Mouse (Mus musculus) E14TG2a.4 (cell line): ENCODE measurements around the gene Gm10337.

ENCODE experiments used
- H3K27me3 ChIP-seq: 2 replicates; pipeline ENCODE4 v1.6.1; 2014; ENCODE audit warnings: low read length, control low read depth; ENCODE audit not compliant: insufficient read depth
- H3K36me3 ChIP-seq: 2 replicates; pipeline ENCODE4 v1.6.1; 2014; ENCODE audit warnings: low read length, control low read depth; ENCODE audit not compliant: insufficient read depth
- H3K4me1 ChIP-seq: replicated peaks from 2 replicates; pipeline ENCODE4 v1.6.1; 2014; ENCODE audit warnings: low read depth, low read length, control low read depth
- H3K4me3 ChIP-seq: replicated peaks from 2 replicates; pipeline ENCODE4 v1.5.1; 2014; ENCODE audit warnings: mild to moderate bottlenecking, low read length
- H3K9me3 ChIP-seq: 2 replicates; pipeline ENCODE4 v1.6.1; 2014; ENCODE audit warnings: low read length, control low read depth
- CTCF ChIP-seq: conservative IDR thresholded peaks from 2 replicates; pipeline ENCODE4 v1.5.1; 2014; ENCODE audit warnings: low read length
- NANOG ChIP-seq: IDR thresholded peaks from 2 replicates; pipeline ENCODE4 v1.6.1; 2014; ENCODE audit warnings: borderline replicate concordance, low read length, mixed read lengths
- POU5F1 ChIP-seq: IDR thresholded peaks from 2 replicates; pipeline ENCODE4 v1.6.1; 2014; ENCODE audit warnings: low read length, borderline replicate concordance

Gene Gm10337

DNA sequence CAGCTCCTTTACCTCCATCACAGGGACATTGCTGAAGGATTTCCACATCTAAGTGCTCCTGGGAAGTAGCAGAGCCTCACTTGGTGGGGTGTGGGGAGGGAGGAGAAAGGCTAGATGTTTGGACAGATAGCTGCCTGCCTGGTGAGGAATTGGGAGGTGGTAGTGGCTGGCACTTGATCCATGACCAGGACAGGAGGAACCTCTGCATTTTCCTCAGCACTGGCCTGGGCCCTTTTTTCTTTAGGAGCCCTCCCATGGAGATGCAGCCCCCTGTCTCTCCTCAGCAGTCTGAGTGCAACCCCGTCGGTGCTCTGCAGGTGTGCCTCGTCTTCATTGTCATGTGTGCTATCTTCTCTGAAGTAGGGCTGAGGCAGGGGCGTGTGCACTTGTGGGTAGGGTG, 18.0 kb downstream of the Gm10337 start:
- Histone ChIP-seq H3K36me3 (peaks cover 65% of the 10 kb centered on the region), H3K27me3 (no peaks in the 10 kb centered on the region), H3K4me3 (no peak overlapping the region), H3K9me3 (no peaks in the 10 kb centered on the region), H3K4me1 (peaks cover 52% of the 10 kb centered on the region)
- TF ChIP-seq NANOG (no peak), POU5F1 (no peak)

DNA sequence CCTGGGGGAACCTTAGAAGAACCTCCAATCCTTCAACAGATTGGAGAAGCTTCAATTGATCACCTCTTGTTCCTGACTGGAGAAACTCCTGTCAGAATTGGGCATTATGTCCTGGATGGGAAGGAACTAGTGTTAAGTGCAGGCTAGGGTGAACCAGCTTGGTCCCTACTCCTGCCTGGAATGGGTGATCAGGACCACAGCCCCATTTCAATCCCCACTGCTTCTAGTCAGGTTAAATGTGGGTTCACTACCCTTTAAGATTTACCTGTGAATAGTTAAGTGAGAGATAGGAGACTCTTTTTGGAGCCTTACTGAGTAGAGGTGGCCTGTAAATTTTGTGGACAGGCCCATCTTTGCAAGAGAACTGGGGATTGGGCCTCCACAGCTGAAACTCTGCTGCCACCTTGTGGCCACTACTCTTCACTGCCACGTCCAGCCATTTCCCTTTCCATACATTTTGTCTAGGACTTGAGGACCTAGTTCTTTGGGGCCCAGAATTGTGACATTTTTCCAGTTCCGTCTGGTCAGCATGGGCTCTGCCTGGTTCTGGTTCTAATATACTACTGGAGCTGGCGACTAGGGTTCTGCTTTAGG, 21.5 kb downstream of the Gm10337 start, which contains the start of gene Npff:
Gene Npff, minus strand, starts transcription at position 51 of the 594 bp plus-strand sequence.
- no peak within 1 kb of the TSS for H3K4me3 ChIP-seq
- peaks cover 86% of the 10 kb centered on the region for H3K36me3 ChIP-seq
- H3K27me3 ChIP-seq = no peaks in the 10 kb centered on the region
- no peaks in the 10 kb centered on the region for H3K9me3 ChIP-seq
- peaks cover 35% of the 10 kb centered on the region for H3K4me1 ChIP-seq
- TF ChIP-seq NANOG = no peak
- peak; percentile 96 for TF ChIP-seq CTCF
- TF ChIP-seq POU5F1 = no peak

DNA sequence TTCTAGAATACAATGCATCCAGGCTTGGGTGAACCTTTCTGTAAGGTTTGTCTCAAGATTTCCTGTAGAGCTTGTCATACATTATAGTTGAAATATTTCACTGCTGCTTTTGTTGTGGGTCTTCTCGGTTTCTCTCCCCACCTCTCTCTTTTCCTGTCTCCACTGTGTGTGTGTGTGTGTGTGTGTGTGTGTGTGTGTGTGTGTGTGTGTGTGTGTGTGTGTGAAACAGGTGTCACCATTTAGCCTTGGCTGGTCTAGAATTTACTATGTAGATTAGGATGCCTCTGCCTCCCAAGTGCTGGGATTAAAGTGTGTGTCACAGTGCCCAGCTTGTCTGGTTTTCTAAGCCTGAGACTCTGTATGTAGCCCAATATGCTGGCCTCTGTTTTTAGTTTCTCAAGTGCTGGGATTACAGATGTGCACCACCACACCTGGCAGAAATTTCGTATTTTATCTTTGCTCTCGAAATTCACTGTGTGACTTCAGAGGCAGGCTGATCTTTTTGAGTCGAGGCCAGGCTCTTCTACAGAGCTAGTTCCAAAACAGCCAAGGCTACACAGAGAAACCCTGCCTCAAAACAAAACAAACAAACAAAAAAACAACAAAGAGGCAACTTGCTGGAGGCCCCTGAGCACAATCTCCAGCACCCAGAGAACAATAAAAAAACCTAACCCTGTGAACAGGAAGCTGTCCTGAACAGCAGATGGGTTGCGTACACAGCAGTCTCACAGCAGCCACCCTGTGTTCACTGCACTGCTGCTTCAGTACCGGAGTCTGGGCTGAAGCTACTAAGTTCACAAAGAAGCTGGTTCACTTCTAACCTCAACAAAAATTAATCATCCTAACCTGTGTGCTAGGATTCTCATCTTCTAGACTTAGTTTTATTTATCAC, 22.8 kb downstream of the Gm10337 start:
- Histone ChIP-seq H3K4me3 (no peak overlapping the region), H3K27me3 (no peaks in the 10 kb centered on the region), H3K4me1 (peaks cover 21% of the 10 kb centered on the region), H3K9me3 (no peaks in the 10 kb centered on the region), H3K36me3 (peaks cover 84% of the 10 kb centered on the region)
- TF ChIP-seq POU5F1 (no peak), CTCF (no peak), NANOG (no peak)

DNA sequence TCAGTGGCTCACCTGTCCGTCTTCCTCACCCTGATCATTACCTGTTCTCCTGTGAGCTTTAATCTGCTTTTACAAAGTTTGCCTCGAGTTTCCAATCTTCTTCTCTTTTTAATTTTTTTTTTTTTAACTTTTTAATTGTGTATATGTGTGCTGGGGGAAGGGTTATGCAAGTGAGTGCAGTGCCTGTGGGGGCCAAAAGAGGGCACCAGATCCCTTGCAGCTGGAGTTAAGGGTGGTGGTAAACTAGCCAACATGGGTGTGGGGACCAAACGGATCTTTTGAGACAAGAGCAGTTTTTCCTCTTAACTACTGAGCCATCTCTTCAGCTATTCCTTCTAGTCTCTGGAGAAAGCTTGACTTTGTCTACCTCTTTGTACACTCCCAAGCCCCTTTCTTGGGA, 24.4 kb downstream of the Gm10337 start:
- TF ChIP-seq POU5F1 = no peak
- peak; percentile 88 for TF ChIP-seq CTCF
- Histone ChIP-seq H3K9me3 (no peaks in the 10 kb centered on the region), H3K36me3 (peaks cover 80% of the 10 kb centered on the region), H3K4me3 (no peak overlapping the region), H3K27me3 (no peaks in the 10 kb centered on the region), H3K4me1 (peaks cover 8% of the 10 kb centered on the region)

DNA sequence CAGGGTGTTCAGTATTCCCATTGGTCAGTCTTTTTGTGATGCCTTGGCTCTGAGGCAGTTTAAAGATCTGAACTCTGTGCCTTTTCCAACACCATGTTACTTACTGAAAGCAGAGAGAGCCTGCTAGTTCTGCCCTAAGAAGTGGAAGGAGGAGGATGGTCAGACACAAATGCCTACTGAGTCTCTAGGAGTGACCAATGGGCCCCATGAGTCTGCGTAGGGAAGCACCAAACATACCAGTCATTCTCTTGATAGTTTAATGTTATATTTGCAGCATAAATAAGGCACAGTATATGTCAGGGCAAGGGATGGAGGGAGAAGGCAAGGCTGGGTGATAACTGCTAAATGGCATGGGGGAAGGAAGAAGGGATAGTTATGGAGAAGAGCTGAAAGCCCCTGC, 24.9 kb downstream of the Gm10337 start:
- no peak for TF ChIP-seq CTCF
- TF ChIP-seq NANOG = no peak
- TF ChIP-seq POU5F1 = no peak
- Histone ChIP-seq H3K4me3 (no peak overlapping the region), H3K4me1 (peaks cover 8% of the 10 kb centered on the region), H3K9me3 (no peaks in the 10 kb centered on the region), H3K27me3 (no peaks in the 10 kb centered on the region), H3K36me3 (peaks cover 82% of the 10 kb centered on the region)

DNA sequence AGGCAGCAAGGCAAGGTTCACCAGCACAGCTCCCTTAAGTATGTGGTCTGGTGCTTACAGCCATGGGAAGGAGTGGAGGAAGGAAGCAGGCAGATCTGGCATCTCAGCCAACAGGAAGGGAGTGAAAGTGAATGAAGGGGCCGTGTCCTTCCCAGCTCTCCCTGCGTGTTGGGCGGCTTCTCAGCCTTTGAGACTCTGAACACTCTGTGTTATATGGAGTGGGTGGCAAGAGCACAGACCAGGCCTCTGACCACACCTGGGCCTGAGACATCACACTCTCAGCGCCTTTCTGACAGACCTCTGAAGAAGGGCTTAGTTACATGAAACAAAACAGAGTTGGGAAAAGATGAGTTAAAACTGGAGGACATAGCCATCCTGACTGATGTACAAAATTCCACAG, 27.0 kb downstream of the Gm10337 start:
- H3K27me3 ChIP-seq = no peaks in the 10 kb centered on the region
- no peaks in the 10 kb centered on the region for H3K9me3 ChIP-seq
- peaks cover 75% of the 10 kb centered on the region for H3K36me3 ChIP-seq
- H3K4me3 ChIP-seq = no peak overlapping the region
- TF ChIP-seq NANOG (no peak), POU5F1 (no peak), CTCF (no peak)
- no peaks in the 10 kb centered on the region; the same call in 1 of the 2 replicates for H3K4me1 ChIP-seq

DNA sequence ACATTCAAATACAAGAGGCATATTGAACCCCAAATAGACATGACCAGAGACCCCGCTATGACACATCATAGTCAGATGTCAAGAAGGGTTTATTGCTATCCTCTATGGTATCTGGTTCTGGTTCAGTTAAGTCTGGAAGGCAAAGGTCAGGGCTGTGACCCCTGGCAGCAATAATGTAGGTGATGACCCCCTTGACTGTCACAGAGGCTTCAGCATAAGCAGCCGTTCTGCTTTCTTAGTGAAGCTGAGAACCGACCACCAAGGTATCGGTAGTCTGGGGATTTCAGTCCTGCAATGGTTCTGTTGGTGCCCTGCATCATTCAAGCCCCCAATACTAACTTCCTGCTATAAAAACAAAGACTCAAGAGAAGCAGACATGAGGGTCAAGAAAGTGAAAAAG, 28.1 kb downstream of the Gm10337 start:
- no peaks in the 10 kb centered on the region; the same call in 1 of the 2 replicates for H3K4me1 ChIP-seq
- H3K4me3 ChIP-seq = no peak overlapping the region
- peaks cover 76% of the 10 kb centered on the region for H3K36me3 ChIP-seq
- H3K9me3 ChIP-seq = no peaks in the 10 kb centered on the region
- no peaks in the 10 kb centered on the region for H3K27me3 ChIP-seq
- no peak for TF ChIP-seq CTCF
- TF ChIP-seq NANOG = no peak
- no peak for TF ChIP-seq POU5F1

DNA sequence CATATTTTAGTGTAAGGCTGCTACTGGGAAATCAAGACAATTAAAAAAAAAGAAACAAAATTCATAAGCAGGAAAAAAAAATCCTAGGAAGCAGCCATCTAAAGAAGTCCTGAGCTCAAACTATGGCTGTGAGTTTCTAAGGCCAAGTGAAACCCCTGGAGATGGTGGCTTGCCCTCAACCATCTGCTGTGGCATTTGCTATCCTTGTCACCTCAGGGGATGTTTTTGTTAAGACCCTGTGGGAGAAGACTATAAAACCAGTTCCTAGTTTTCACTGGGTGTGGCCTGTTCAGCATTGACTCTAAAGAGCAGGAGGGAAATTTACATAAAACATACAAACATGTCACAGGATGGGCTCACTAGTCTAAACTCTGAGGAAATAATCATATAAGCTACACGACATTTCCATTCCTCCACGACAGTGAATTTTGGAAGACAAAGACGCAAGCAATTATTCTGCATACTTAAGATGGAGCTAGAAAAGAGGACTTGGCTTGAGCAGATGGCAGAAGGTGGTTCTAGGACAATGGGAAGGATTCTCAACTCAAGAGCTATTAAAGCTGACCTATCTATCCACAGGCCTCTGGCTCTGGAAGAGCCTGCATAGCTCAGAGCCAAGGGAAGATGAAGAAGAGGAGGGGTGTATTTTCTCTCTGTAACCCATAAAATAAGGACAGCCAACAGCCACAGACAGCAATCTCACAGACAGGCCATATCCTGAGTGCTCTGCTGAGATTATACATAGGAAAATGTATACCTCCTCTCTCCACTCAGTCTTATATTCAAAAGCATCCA, 28.8 kb downstream of the Gm10337 start:
- Histone ChIP-seq H3K4me1 (no peaks in the 10 kb centered on the region; the same call in 1 of the 2 replicates), H3K4me3 (no peak overlapping the region), H3K36me3 (peaks cover 74% of the 10 kb centered on the region), H3K27me3 (no peaks in the 10 kb centered on the region), H3K9me3 (no peaks in the 10 kb centered on the region)
- TF ChIP-seq CTCF (no peak), NANOG (no peak), POU5F1 (no peak)
